Mouse (Mus musculus) cerebellum, adult 8-10 months (tissue): ENCODE data around the gene Ctbp2.
A peak's percentile ranks its signal among the peaks of the same experiment; 100 is the strongest.

Experiments used
- DNase-seq: peaks from one replicate; pipeline ENCODE4 v3.0.0; 2022

Ctbp2 gene

GRCm38 (mm10) chr7:133083936-133084614 lies 40.1 kb downstream of the Ctbp2 start:
- no peak for DNase-seq

GRCm38 (mm10) chr7:133078929-133079328 lies 45.2 kb downstream of the Ctbp2 start:
- DNase-seq: no peak

DNA sequence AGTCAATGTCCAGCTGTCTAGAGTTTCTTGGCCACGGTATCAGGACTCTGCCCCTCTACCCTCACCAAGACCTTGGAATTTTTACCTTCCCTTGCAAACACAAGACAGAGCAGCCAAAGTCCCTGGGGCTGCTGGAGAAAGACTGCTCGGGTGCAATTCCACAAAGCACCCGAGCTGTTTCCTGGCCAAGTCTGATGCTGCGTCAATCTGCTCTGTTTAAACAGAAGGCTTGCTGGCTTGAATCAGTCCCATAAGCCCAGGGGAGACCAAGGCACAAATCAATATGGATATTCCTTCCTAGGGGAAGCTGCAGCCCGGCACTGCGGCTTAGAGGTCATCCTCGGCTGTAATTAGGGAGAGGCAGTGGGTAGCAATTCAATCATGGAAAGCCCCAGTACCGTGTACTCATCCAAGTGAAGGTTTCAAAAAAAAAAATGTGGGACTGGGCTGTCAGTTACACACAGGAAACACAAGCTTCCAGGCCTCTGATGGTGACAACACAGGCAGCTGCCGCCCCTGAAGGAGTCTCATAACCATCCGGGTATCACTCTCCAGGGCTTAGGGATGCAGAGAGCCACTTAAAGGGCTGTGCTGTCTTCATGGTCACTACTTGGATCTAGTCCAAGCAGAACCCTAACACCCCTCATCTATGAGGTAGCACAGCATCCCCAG lies 49.6 kb downstream of the Ctbp2 start:
- DNase-seq: peak; percentile 49

GRCm38 (mm10) chr7:133073147-133073651 lies 51.0 kb downstream of the Ctbp2 start:
- no peak for DNase-seq

- no peak for DNase-seq
These were observed 51.6 kb downstream of the Ctbp2 start for GRCm38 (mm10) chr7:133072535-133072934.

DNA sequence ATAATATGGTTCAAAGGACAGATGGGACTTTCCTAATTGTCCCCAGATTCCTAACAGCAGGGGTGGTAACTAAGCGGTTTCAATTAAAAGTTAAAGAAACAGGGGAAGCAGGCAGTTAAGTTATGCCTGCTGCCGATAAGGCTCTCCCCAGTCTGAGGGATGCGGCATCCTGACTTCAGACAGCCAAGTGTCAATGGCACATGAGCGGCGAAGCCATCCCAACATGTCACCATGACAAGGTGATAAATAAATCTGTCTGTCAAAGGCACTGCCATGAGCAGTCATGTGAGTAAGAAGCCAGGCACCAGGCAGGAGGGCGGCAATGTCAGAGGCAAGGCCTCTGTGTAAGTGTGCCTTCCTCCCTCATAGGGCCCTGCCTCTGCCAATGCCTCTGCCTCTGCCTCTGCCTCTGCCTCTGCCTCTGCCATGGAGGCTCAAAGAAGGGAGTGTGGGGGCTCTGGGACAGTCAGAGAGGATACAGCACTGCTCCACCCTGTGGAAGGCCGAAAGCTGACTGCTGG lies 56.8 kb downstream of the Ctbp2 start:
- DNase-seq: no peak

- peak; percentile 53 for DNase-seq
These were observed 57.4 kb downstream of the Ctbp2 start for GRCm38 (mm10) chr7:133066776-133067175.

DNA sequence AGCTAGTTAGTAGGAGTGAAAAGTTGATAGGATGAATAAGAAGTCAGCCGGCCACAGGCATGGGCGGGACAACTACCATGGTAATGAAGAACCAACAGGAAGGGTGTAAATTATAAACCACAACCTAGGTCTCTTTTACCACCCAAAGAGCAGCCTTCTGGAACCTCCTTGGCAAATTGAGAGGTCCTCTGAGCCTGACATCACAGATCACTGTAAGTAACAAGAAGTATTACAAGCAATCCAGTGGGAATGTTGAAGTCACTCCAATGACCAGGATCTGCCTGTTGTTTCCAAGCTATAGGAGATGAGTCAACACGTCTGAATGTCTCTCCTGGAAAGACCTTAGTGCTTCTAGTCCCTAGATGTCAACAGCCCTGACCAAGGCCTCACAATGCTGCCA lies 62.1 kb downstream of the Ctbp2 start:
- DNase-seq: no peak

- DNase-seq: no peak
These were observed 64.0 kb downstream of the Ctbp2 start for GRCm38 (mm10) chr7:133060170-133060569.

GRCm38 (mm10) chr7:133059517-133060104 lies 64.5 kb downstream of the Ctbp2 start:
- DNase-seq: no peak

GRCm38 (mm10) chr7:133059150-133059509 lies 65.0 kb downstream of the Ctbp2 start:
- DNase-seq: no peak

- DNase-seq: no peak
These were observed 65.5 kb downstream of the Ctbp2 start for GRCm38 (mm10) chr7:133058496-133059149.

GRCm38 (mm10) chr7:133056924-133057323 lies 67.2 kb downstream of the Ctbp2 start:
- no peak for DNase-seq

GRCm38 (mm10) chr7:133054486-133054885 lies 69.7 kb downstream of the Ctbp2 start:
- no peak for DNase-seq

GRCm38 (mm10) chr7:133053757-133054156 lies 70.4 kb downstream of the Ctbp2 start:
- DNase-seq: no peak

DNA sequence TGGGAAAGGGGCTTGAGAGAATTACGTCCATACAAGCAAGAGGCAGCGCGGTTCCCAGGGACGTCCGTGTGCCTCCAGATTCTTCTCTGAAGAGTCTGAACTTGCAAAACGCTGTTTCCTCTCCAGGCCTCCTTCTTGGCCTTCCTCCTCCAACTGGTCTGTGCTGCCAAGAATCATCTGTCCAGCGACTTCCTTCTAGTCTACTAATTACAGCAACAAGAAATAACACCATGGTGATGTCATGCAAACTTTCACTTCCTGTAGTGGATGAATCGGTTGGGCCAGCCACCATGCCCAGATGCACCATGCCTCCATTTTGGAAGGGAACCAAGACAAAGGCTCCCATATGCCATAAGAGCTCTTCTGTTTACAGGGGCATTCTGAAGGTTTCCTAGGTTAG lies 71.3 kb downstream of the Ctbp2 start:
- DNase-seq: no peak

DNA sequence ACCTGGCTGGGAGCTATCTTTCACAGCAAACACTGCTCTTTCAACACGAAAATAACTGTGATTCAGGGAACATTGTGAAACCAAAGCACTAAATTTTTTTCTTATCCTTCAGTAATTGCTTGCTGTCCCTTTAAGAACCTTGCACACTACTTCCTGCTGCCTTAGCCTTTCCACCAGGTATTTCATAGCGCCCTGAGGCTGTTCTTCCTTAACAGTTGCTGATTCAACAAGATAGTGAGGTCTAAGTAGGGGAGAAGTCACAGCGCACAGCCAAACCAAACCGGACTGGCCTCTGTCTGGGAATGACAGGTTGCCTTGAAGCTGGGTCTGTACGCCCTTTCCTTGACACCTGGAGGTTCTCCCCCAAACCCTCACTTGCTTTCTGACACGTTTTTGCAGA lies 73.5 kb downstream of the Ctbp2 start:
- no peak for DNase-seq

GRCm38 (mm10) chr7:133048085-133048630 lies 76.0 kb downstream of the Ctbp2 start:
- DNase-seq: no peak

- DNase-seq: no peak
These were observed 76.9 kb downstream of the Ctbp2 start for GRCm38 (mm10) chr7:133047287-133047686.

GRCm38 (mm10) chr7:133044721-133045120 lies 79.4 kb downstream of the Ctbp2 start:
- no peak for DNase-seq

DNA sequence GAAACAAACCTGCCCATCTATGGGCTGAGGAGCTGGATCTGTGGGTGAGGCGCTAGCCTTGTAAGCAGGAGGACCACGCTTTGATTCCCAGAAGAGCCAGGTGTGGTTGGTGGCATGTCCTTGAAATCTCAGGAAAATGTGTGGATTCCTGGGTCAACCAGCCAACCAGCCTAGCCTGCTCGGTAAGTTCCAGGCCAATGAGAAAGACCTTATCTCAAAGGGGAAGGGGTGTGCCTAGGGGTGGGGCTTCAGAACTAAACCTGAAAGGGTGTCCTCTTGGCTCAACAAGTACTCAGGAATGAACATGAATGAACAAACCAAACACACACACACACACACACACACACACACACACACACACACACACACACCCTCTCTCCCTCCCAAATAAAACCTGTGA lies 82.4 kb downstream of the Ctbp2 start:
- DNase-seq: no peak

DNA sequence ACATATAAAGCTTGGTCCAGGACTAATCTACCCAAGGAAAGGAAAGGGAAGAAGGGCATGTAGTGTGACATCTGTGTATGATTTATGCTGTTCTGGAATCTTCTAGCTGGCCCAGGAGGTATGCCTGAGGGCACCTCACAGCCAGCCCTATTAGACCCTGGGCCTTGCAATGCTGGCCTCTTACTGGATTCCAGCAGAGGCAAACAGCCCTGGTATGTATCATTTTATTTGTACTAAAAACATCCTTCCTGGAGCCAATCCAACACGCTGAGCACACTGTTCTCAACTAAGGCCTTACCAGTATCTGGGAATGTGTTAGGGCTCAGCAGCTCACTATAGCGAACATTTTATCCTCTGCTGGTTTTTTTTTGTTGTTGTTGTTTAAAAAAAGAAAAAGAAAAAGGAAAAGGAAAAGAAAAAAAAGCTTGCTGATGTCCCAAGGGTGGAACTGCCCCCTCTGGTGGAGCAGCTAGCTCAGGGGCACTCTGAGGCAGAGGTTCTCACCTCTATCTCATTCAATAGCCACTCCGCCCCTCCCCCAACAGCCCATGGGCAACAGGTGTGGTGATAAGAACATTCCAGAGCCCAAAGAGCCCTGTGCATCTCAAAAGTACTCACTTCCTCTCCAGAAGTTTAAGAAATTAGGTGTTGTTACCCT lies 83.3 kb downstream of the Ctbp2 start:
- DNase-seq: no peak
